Mouse (Mus musculus) MEL (cell line): ENCODE measurements around the gene Ubc. TPM values are rescaled to one million over a fixed set of nuclear protein-coding genes. Genes with fewer than 3 reads are reported as not detected.
"Not testable (repeated sequence)": the region's sequence is repeated elsewhere in the genome, so short reads cannot be mapped to it uniquely, and the experiment has no call there.

Source experiments
- DNase-seq: peaks from one replicate; pipeline ENCODE4 v3.0.0; 2011; ENCODE audit warnings: low read depth, low spot score
- H3K27ac ChIP-seq: 2 replicates; pipeline ENCODE4 v1.5.1; 2012; ENCODE audit warnings: low read depth, mild to moderate bottlenecking, control low read depth, low read length, moderate library complexity; ENCODE audit not compliant: control insufficient read depth
- H3K27me3 ChIP-seq, 2 experiments: fragments of 150-350 bp in 1 of 2; sonication (generic) in 1 of 2; 2 replicates each; pipeline ENCODE4 v1.6.1; 2012; ENCODE audit warnings: low read length in 2 of 2, mild to moderate bottlenecking in 2 of 2, improper control_type of control experiment in 1 of 2, moderate library complexity in 1 of 2; ENCODE audit not compliant: insufficient read depth in 2 of 2, control insufficient read depth in 1 of 2
- H3K36me3 ChIP-seq, 2 experiments: 2 replicates each; pipeline ENCODE4 v1.6.1; 2012 to 2014; ENCODE audit warnings: low read length in 2 of 2, improper control_type of control experiment in 1 of 2, inconsistent platforms in 1 of 2, mild to moderate bottlenecking in 1 of 2; ENCODE audit not compliant: insufficient read depth in 2 of 2, control insufficient read depth in 1 of 2
- H3K4me1 ChIP-seq, 2 experiments: fragments of 150-350 bp in 1 of 2; sonication (generic) in 1 of 2; 2 replicates each; pipeline ENCODE4 v1.6.1; 2012; ENCODE audit warnings: low read length in 2 of 2, improper control_type of control experiment in 1 of 2, mild to moderate bottlenecking in 1 of 2; ENCODE audit not compliant: insufficient read depth in 2 of 2, control insufficient read depth in 1 of 2
- H3K4me3 ChIP-seq, 2 experiments: fragments of 150-350 bp in 1 of 2; sonication (generic) in 1 of 2; 2 replicates each; pipeline ENCODE4 v1.5.1; 2012; ENCODE audit warnings: low read depth in 2 of 2, low read length in 2 of 2, mild to moderate bottlenecking in 2 of 2, moderate library complexity in 2 of 2, control low read depth in 1 of 2, improper control_type of control experiment in 1 of 2; ENCODE audit not compliant: control insufficient read depth in 1 of 2, insufficient read depth in 1 of 2
- H3K79me2 ChIP-seq: 2 replicates; pipeline ENCODE4 v1.6.1; 2012; ENCODE audit warnings: mild to moderate bottlenecking, low read length, moderate library complexity; ENCODE audit not compliant: control insufficient read depth, poor library complexity, insufficient read depth
- H3K9ac ChIP-seq: 2 replicates; pipeline ENCODE4 v1.6.1; 2012; ENCODE audit warnings: low read depth, mild to moderate bottlenecking, control low read depth, low read length, moderate library complexity; ENCODE audit not compliant: control insufficient read depth, poor library complexity, severe bottlenecking
- H3K9me3 ChIP-seq: fragments of 150-350 bp; sonication (generic); replicated peaks from 2 replicates; pipeline ENCODE4 v1.6.1; 2012; ENCODE audit warnings: mild to moderate bottlenecking, low read length, improper control_type of control experiment, moderate library complexity; ENCODE audit not compliant: insufficient read depth
- BHLHE40 ChIP-seq: IDR thresholded peaks from 2 replicates; pipeline ENCODE4 v1.6.1; 2012; ENCODE audit warnings: low read depth, mild to moderate bottlenecking, inconsistent platforms, low read length, improper control_type of control experiment, borderline replicate concordance
- CHD1 ChIP-seq: IDR thresholded peaks from 2 replicates; pipeline ENCODE4 v1.6.1; 2012; ENCODE audit warnings: low read depth, mild to moderate bottlenecking, inconsistent platforms, low read length, improper control_type of control experiment
- CHD2 ChIP-seq: IDR thresholded peaks from 2 replicates; pipeline ENCODE4 v1.6.1; 2011; ENCODE audit warnings: low read length, improper control_type of control experiment
- CTCF ChIP-seq, 3 experiments: IDR thresholded peaks in 2 of 3; conservative IDR thresholded peaks in 1 of 3; 2 replicates each; pipeline ENCODE4 v1.5.1; 2011 to 2012; ENCODE audit warnings: low read length in 3 of 3, low read depth in 2 of 3, mild to moderate bottlenecking in 2 of 3, improper control_type of control experiment in 1 of 3, inconsistent platforms in 1 of 3, mixed read lengths in 1 of 3, moderate library complexity in 1 of 3; ENCODE audit not compliant: control insufficient read depth in 1 of 3, insufficient read depth in 1 of 3, poor library complexity in 1 of 3, severe bottlenecking in 1 of 3
- ELF1 ChIP-seq: IDR thresholded peaks from 2 replicates; pipeline ENCODE4 v1.6.1; 2014; ENCODE audit warnings: low read depth, mild to moderate bottlenecking, inconsistent platforms, low read length, improper control_type of control experiment, moderate library complexity
- EP300 ChIP-seq, 2 experiments: IDR thresholded peaks; 2 replicates each; pipeline ENCODE4 v1.6.1; 2011; ENCODE audit warnings: improper control_type of control experiment in 2 of 2, low read length in 2 of 2, low read depth in 1 of 2, mild to moderate bottlenecking in 1 of 2
- GABPA ChIP-seq: IDR thresholded peaks from 2 replicates; pipeline ENCODE4 v1.6.1; 2012; ENCODE audit warnings: low read depth, mild to moderate bottlenecking, inconsistent platforms, low read length, improper control_type of control experiment, moderate library complexity
- GATA1 ChIP-seq: IDR thresholded peaks from 2 replicates; pipeline ENCODE4 v1.6.1; 2011; ENCODE audit warnings: low read depth, low read length, improper control_type of control experiment
- KAT2A ChIP-seq: conservative IDR thresholded peaks from 2 replicates; pipeline ENCODE4 v1.6.1; 2012; ENCODE audit warnings: low read depth, low read length, improper control_type of control experiment, inconsistent platforms
- MAFK ChIP-seq: IDR thresholded peaks from 2 replicates; pipeline ENCODE4 v1.6.1; 2011; ENCODE audit warnings: low read depth, mild to moderate bottlenecking, low read length, improper control_type of control experiment, borderline replicate concordance
- MAZ ChIP-seq: IDR thresholded peaks from 2 replicates; pipeline ENCODE4 v1.6.1; 2012; ENCODE audit warnings: low read depth, mild to moderate bottlenecking, inconsistent platforms, low read length, improper control_type of control experiment
- MEF2A ChIP-seq: IDR thresholded peaks from 2 replicates; pipeline ENCODE4 v1.6.1; 2014; ENCODE audit warnings: low read depth, mild to moderate bottlenecking, inconsistent platforms, low read length, improper control_type of control experiment; ENCODE audit not compliant: poor library complexity, insufficient replicate concordance, severe bottlenecking; ENCODE audit errors: extremely low read depth
- MXI1 ChIP-seq: IDR thresholded peaks from 2 replicates; pipeline ENCODE4 v1.6.1; 2011; ENCODE audit warnings: mild to moderate bottlenecking, low read depth, low read length, improper control_type of control experiment
- MYC ChIP-seq: IDR thresholded peaks from 2 replicates; pipeline ENCODE4 v1.6.1; 2011; ENCODE audit warnings: low read depth, mild to moderate bottlenecking, low read length, improper control_type of control experiment, moderate library complexity
- POLR2A ChIP-seq, 2 experiments: IDR thresholded peaks; 2 replicates each; pipeline ENCODE4 v1.6.1; 2011 to 2012; ENCODE audit warnings: low read length in 2 of 2, mild to moderate bottlenecking in 2 of 2, control low read depth in 1 of 2, improper control_type of control experiment in 1 of 2, low read depth in 1 of 2, moderate library complexity in 1 of 2; ENCODE audit not compliant: control insufficient read depth in 1 of 2, insufficient read depth in 1 of 2, poor library complexity in 1 of 2
- POLR2AphosphoS5 ChIP-seq: IDR thresholded peaks from 2 replicates; pipeline ENCODE4 v1.6.1; 2012; ENCODE audit warnings: low read depth, borderline replicate concordance, mild to moderate bottlenecking, inconsistent platforms, low read length, moderate library complexity, mixed read lengths
- RAD21 ChIP-seq: IDR thresholded peaks from 2 replicates; pipeline ENCODE4 v1.6.1; 2011; ENCODE audit warnings: mild to moderate bottlenecking, low read depth, low read length, improper control_type of control experiment
- SIN3A ChIP-seq: IDR thresholded peaks from 2 replicates; pipeline ENCODE4 v1.6.1; 2012; ENCODE audit warnings: low read length, improper control_type of control experiment, inconsistent platforms
- SMC3 ChIP-seq: IDR thresholded peaks from 2 replicates; pipeline ENCODE4 v1.6.1; 2011; ENCODE audit warnings: low read depth, low read length, improper control_type of control experiment
- TBP ChIP-seq: IDR thresholded peaks from 2 replicates; pipeline ENCODE4 v1.8.0; 2011; ENCODE audit warnings: low read depth, low read length, improper control_type of control experiment
- UBTF ChIP-seq: IDR thresholded peaks from 2 replicates; pipeline ENCODE4 v1.6.1; 2012; ENCODE audit warnings: low read depth, mild to moderate bottlenecking, inconsistent platforms, low read length, improper control_type of control experiment, moderate library complexity, borderline replicate concordance; ENCODE audit not compliant: insufficient read depth
- ZMIZ1 ChIP-seq: IDR thresholded peaks from 2 replicates; pipeline ENCODE4 v1.6.1; 2012; ENCODE audit warnings: low read depth, mild to moderate bottlenecking, inconsistent platforms, low read length, improper control_type of control experiment, moderate library complexity
- polyA plus RNA-seq, 2 experiments: library from polyadenylated mRNA; stranded (reverse) in 1 of 2; unstranded in 1 of 2; fragments of >175 nt in 1 of 2; fragments of >200 nt in 1 of 2; gene quantifications; 2 replicates each; pipeline versions ENCODE4 v1.2.1 to v1.2.4; 2012; ENCODE audit warnings: low replicate concordance in 2 of 2, low read depth in 1 of 2; ENCODE audit not compliant: insufficient read length in 2 of 2, insufficient read depth in 1 of 2, missing spikeins in 1 of 2
- total RNA-seq: library from RNA; depleted of rRNA; stranded (reverse); fragments of 300-350 nt; gene quantifications from 2 replicates; pipeline ENCODE4 v1.2.3, GENCODE M21; 2012

Gene Ubc
- total and polyA plus RNA-seq, 3 experiments: 113 to 1,075 (median 511) TPM

- peak; percentile 100 for TF ChIP-seq MAZ
- 0 out of 2 replicates have a peak, but pooled peaks have one; percentile 47 for TF ChIP-seq UBTF
- TF ChIP-seq MYC: peak; percentile 90
- TF ChIP-seq, all 39 proteins: peak for 24
These were observed 3.1 kb upstream of the Ubc start (continued) for GRCm38 (mm10) chr5:125392977-125393621.

- H3K4me3 ChIP-seq: peak overlapping the region; percentile 25 to 30
- TF ChIP-seq GATA1 (no peak), ZMIZ1 (peak; percentile 36; the same call in 1 of the 2 replicates)
- H3K4me1 ChIP-seq: peaks cover 9 to 40% of the 10 kb centered on the region in 2 experiments
- H3K9ac ChIP-seq: peak overlapping the region; percentile 61
- no peaks in the 10 kb centered on the region for H3K27me3 ChIP-seq
- DNase-seq: no peak
- H3K79me2 ChIP-seq: peaks cover 23% of the 10 kb centered on the region
- H3K27ac ChIP-seq: peak overlapping the region; percentile 70
- H3K36me3 ChIP-seq: peaks cover 7 to 35% of the 10 kb centered on the region in 2 experiments
- no peaks in the 10 kb centered on the region for H3K9me3 ChIP-seq
These were observed 2.6 kb upstream of the Ubc start for GRCm38 (mm10) chr5:125392618-125392976.

- H3K9ac ChIP-seq, DNase-seq, H3K9me3 ChIP-seq, H3K4me3 ChIP-seq, H3K27me3 ChIP-seq: not testable (repeated sequence)
- H3K4me1 ChIP-seq: peaks cover 9 to 40% of the 10 kb centered on the region in 2 experiments
- H3K36me3 ChIP-seq: peaks cover 7 to 35% of the 10 kb centered on the region in 2 experiments
- H3K27ac ChIP-seq: peak overlapping the region; percentile 22
- H3K79me2 ChIP-seq: peaks cover 23% of the 10 kb centered on the region
These were observed 2.2 kb upstream of the Ubc start for GRCm38 (mm10) chr5:125392176-125392575.

- H3K27me3 ChIP-seq: no peaks in the 10 kb centered on the region
- peak; percentile 83 for DNase-seq
- peak overlapping the region; percentile 13 for H3K9ac ChIP-seq
- peak overlapping the region; percentile 25 for H3K27ac ChIP-seq
- no peak overlapping the region for H3K4me3 ChIP-seq
- no peaks in the 10 kb centered on the region for H3K9me3 ChIP-seq
- H3K79me2 ChIP-seq: peaks cover 23% of the 10 kb centered on the region
- H3K4me1 ChIP-seq: peaks cover 9 to 40% of the 10 kb centered on the region in 2 experiments
- peaks cover 7 to 35% of the 10 kb centered on the region in 2 experiments for H3K36me3 ChIP-seq
- 0 out of 2 replicates have a peak, but pooled peaks have one; percentile 12 for TF ChIP-seq ELF1
- peak; percentile 98 for TF ChIP-seq MEF2A
- TF ChIP-seq BHLHE40: peak; percentile 80
- TF ChIP-seq CHD2: no peak
- TF ChIP-seq CHD1: no peak
- peak; percentile 75; the same call in 1 of the 2 replicates for TF ChIP-seq SIN3A
- TF ChIP-seq KAT2A: peak; percentile 44; the same call in 1 of the 2 replicates
- TF ChIP-seq GABPA: 0 out of 2 replicates have a peak, but pooled peaks have one; percentile 26
- no peak for TF ChIP-seq RAD21
- no peak for TF ChIP-seq CTCF (IDR thresholded peaks at IDR 0.05 in 2 of 3, conservative IDR thresholded peaks at IDR 0.05 in 1 of 3; ENCODE audit: control insufficient read depth in 1 of 3, insufficient read depth in 1 of 3, low read depth in 2 of 3, low read length in 3 of 3, poor library complexity in 1 of 3, severe bottlenecking in 1 of 3)
- TF ChIP-seq MYC: peak; percentile 84
- peak; percentile 72 for TF ChIP-seq MXI1
- no peak for TF ChIP-seq TBP
- TF ChIP-seq SMC3: no peak
- TF ChIP-seq POLR2AphosphoS5: no peak
- no peak for TF ChIP-seq MAZ
- TF ChIP-seq UBTF: no peak
- TF ChIP-seq POLR2A (IDR thresholded peaks at IDR 0.05; ENCODE audit: control insufficient read depth in 1 of 2, insufficient read depth in 1 of 2, low read depth in 1 of 2, low read length in 2 of 2, poor library complexity in 1 of 2): no peak
- TF ChIP-seq MAFK: no peak; the same call in 1 of the 2 replicates
- peak in 1 of 2 experiments; percentile 60; a peak in 3 of 4 replicates for TF ChIP-seq EP300 (IDR thresholded peaks at IDR 0.05; ENCODE audit: low read depth in 1 of 2, low read length in 2 of 2)
These were observed 1.6 kb upstream of the Ubc start for GRCm38 (mm10) chr5:125391609-125392008.
